Mouse (Mus musculus) stomach, embryonic 16.5 days (tissue): ENCODE results near the gene Lrrc4c. TPM values are rescaled to one million over a fixed set of nuclear protein-coding genes. Genes with fewer than 3 reads are reported as not detected.
A peak's percentile ranks its signal among the peaks of the same experiment; 100 is the strongest.

ENCODE experiments used
- ATAC-seq: fragments of 200-750 bp; cut with Nextera tagmentation; 2 replicates; pipeline ENCODE4 v1.8.0; 2017; ENCODE audit warnings: moderate number of reproducible peaks, moderate TSS enrichment; ENCODE audit not compliant: insufficient read depth, low FRiP score
- H3K27ac ChIP-seq: fragments of 300-500 bp; sonication (generic); 2 replicates; pipeline ENCODE4 v1.5.1; 2014; ENCODE audit warnings: low read length
- H3K27me3 ChIP-seq: fragments of 300-500 bp; sonication (generic); 2 replicates; pipeline ENCODE4 v1.6.1; 2014; ENCODE audit warnings: low read length, control low read depth, mixed read lengths; ENCODE audit not compliant: control insufficient read depth, insufficient read depth
- H3K36me3 ChIP-seq: fragments of 300-500 bp; sonication (generic); 2 replicates; pipeline ENCODE4 v1.6.1; 2014; ENCODE audit warnings: low read length; ENCODE audit not compliant: control insufficient read depth, insufficient read depth
- H3K4me1 ChIP-seq: fragments of 300-500 bp; sonication (generic); 2 replicates; pipeline ENCODE4 v1.6.1; 2014; ENCODE audit warnings: low read length, control low read depth, mixed read lengths; ENCODE audit not compliant: control insufficient read depth, insufficient read depth
- H3K4me2 ChIP-seq: fragments of 300-500 bp; sonication (generic); 2 replicates; pipeline ENCODE4 v1.6.1; 2014; ENCODE audit warnings: low read depth, low read length, mixed read lengths
- H3K4me3 ChIP-seq: fragments of 300-500 bp; sonication (generic); replicated peaks from 2 replicates; pipeline ENCODE4 v1.5.1; 2014; ENCODE audit warnings: mild to moderate bottlenecking, low read length
- H3K9ac ChIP-seq: fragments of 300-500 bp; sonication (generic); 2 replicates; pipeline ENCODE4 v1.6.1; 2014; ENCODE audit warnings: low read length
- H3K9me3 ChIP-seq: fragments of 300-500 bp; sonication (generic); replicated peaks from 2 replicates; pipeline ENCODE4 v1.6.1; 2016; ENCODE audit warnings: low read length, control low read depth; ENCODE audit not compliant: control insufficient read depth
- WGBS: fragments of 180-500 bp; shearing (Covaris S2); extraction: QIAGEN DNeasy Blood & Tissue Kit; methylation state at CpG from one replicate; pipeline ENCODE4 v1.1.7; 2014; 5-methylcytosine and 5-hydroxymethylcytosine counted together
- polyA plus RNA-seq: library from polyadenylated mRNA; unstranded; fragments of >200 nt; fragmentation: Nextera tagmentation; extraction: Ambion mirVana; gene quantifications from 2 replicates; pipeline ENCODE4 v1.2.1, GENCODE M21; 2015

Lrrc4c gene
- polyA plus RNA-seq = 3.9 and 4.1 TPM in 2 replicates

- Histone ChIP-seq H3K4me2 (peak within 1 kb of the TSS; percentile 26), H3K27me3 (no peaks in the 10 kb centered on the region), H3K36me3 (no peaks in the 10 kb centered on the region), H3K9ac (peak within 1 kb of the TSS; percentile 35; the same call in 1 of the 2 replicates), H3K4me3 (peak within 1 kb of the TSS; percentile 25), H3K27ac (no peak within 1 kb of the TSS), H3K4me1 (no peaks in the 10 kb centered on the region), H3K9me3 (no peaks in the 10 kb centered on the region)
- 11% methylated on average over 18 of the region's 18 CpGs for WGBS
- no peak for ATAC-seq
Measured at GRCm38 (mm10) chr2:96317387-96318299, at the start of gene Lrrc4c. TSS of gene Lrrc4c (plus strand) at chr2:96318169.

DNA sequence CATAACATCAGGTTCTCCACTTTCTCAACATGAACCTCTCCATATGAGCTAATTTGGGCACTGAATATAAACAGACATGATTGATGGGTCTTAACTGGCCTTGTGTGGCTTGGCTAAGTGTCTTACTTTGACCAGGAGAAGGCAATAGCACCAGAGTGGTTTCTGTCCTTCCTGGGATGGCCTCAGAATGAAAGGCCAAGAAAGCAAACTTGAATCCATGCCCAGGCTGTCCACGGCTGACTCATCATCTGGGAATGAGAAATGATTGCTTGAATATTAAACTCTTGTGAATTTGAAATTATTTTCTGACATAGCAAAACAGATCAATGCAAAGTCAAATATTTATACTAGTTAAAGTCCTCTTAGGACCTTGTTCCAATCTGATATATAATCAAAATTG, 42.9 kb upstream of the Lrrc4c start:
- Histone ChIP-seq H3K27me3 (no peaks in the 10 kb centered on the region), H3K27ac (no peak overlapping the region), H3K4me3 (no peak overlapping the region), H3K9ac (no peak overlapping the region), H3K4me1 (no peaks in the 10 kb centered on the region), H3K9me3 (no peaks in the 10 kb centered on the region), H3K4me2 (no peak overlapping the region), H3K36me3 (no peaks in the 10 kb centered on the region)
- WGBS = 57% methylated on average over 1 of the region's 1 CpGs
- no peak for ATAC-seq

DNA sequence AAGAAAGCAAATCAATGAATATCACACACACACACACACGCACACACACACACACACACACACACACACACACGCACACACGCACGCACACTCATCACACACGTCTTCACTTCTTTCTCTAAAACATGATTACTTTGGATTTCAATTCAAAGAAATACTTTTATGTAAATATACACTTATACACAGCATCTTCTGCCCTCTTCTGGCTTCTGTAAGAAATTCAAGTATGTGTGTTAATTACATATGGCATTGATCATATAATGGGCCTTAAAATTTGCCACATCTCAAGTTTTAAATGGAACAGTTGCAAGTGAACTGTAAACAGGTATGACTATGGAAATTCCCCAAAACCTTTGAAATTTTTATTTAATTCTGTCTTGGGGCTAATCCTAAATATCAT, 35.0 kb upstream of the Lrrc4c start:
- Histone ChIP-seq H3K9ac (no peak overlapping the region), H3K27ac (no peak overlapping the region), H3K4me2 (no peak overlapping the region), H3K27me3 (no peaks in the 10 kb centered on the region), H3K4me3 (no peak overlapping the region), H3K4me1 (no peaks in the 10 kb centered on the region), H3K9me3 (no peaks in the 10 kb centered on the region), H3K36me3 (no peaks in the 10 kb centered on the region)
- no peak for ATAC-seq
- WGBS = 65% methylated on average over 5 of the region's 5 CpGs

DNA sequence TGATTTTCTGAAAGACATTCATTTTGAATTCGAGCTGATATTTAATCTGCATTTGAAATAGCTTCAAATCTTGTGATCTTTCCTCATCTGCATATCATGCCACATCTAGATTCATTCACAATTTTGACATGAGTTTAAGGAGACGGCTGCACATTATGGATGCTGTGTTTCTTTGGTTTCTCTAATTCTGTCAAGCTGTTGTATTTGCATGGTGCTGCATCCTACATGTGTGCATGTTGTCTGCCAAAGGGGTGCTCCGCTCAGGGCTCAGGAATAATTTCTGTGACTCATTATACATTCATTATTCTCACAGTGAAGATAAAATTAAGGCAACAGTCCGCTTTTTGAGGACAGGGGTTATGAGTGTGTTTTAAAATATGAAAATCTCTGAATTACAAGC, 30.5 kb upstream of the Lrrc4c start:
- Histone ChIP-seq H3K36me3 (no peaks in the 10 kb centered on the region), H3K9ac (no peak overlapping the region), H3K4me3 (no peak overlapping the region), H3K9me3 (no peaks in the 10 kb centered on the region), H3K27me3 (no peaks in the 10 kb centered on the region), H3K27ac (no peak overlapping the region), H3K4me2 (no peak overlapping the region), H3K4me1 (no peaks in the 10 kb centered on the region)
- WGBS = 70% methylated on average over 4 of the region's 4 CpGs
- no peak for ATAC-seq

- ATAC-seq = no peak
- Histone ChIP-seq H3K27ac (no peak overlapping the region), H3K9ac (no peak overlapping the region), H3K4me1 (no peaks in the 10 kb centered on the region), H3K36me3 (no peaks in the 10 kb centered on the region), H3K4me2 (no peak overlapping the region), H3K9me3 (no peaks in the 10 kb centered on the region), H3K27me3 (no peaks in the 10 kb centered on the region), H3K4me3 (no peak overlapping the region)
- WGBS = 67% methylated on average over 1 of the region's 1 CpGs
Measured at GRCm38 (mm10) chr2:96290541-96290940, 27.4 kb upstream of the Lrrc4c start.

DNA sequence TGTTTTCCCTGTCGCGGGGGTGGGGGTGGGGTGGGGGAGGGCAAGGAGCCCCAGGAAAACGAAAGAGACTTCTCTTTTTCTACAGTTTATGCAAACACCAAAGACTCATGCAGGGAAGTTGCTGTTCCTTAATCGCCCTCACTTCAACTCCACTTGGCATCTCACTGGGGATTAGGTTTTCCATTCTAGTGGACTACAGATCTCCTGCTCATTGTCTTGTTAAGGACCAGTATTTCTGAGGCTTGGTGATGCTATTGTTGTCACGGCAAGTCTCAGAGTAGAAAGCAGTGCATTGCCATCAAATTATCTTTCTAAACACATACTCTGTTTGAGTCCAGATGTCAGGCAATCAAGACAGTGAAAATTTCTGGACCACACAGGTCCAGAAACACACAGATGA, 2.9 kb upstream of the Lrrc4c start:
- Histone ChIP-seq H3K9ac (no peak overlapping the region), H3K36me3 (no peaks in the 10 kb centered on the region), H3K9me3 (no peaks in the 10 kb centered on the region), H3K4me1 (no peaks in the 10 kb centered on the region), H3K4me2 (no peak overlapping the region), H3K4me3 (no peak overlapping the region), H3K27me3 (no peaks in the 10 kb centered on the region), H3K27ac (no peak overlapping the region)
- no peak for ATAC-seq
- WGBS = 14% methylated on average over 5 of the region's 5 CpGs

- H3K27ac ChIP-seq = no peak overlapping the region
- H3K9me3 ChIP-seq = no peaks in the 10 kb centered on the region
- H3K4me2 ChIP-seq = no peak overlapping the region
- WGBS = 29% methylated on average over 1 of the region's 1 CpGs
- no peak overlapping the region for H3K9ac ChIP-seq
- H3K4me3 ChIP-seq = no peak overlapping the region
- no peak for ATAC-seq
- no peaks in the 10 kb centered on the region for H3K36me3 ChIP-seq
- H3K27me3 ChIP-seq = no peaks in the 10 kb centered on the region
- H3K4me1 ChIP-seq = no peaks in the 10 kb centered on the region
Measured at GRCm38 (mm10) chr2:96316531-96316930, 1.4 kb upstream of the Lrrc4c start.

GRCm38 (mm10) chr2:96318556-96318955, 587 bp downstream of the Lrrc4c start:
- Histone ChIP-seq H3K27ac (no peak overlapping the region), H3K4me3 (no peak overlapping the region), H3K4me2 (peak overlapping the region; percentile 26), H3K4me1 (no peaks in the 10 kb centered on the region), H3K27me3 (no peaks in the 10 kb centered on the region), H3K36me3 (no peaks in the 10 kb centered on the region), H3K9me3 (no peaks in the 10 kb centered on the region), H3K9ac (no peak overlapping the region)
- no peak for ATAC-seq
- 24% methylated on average over 7 of the region's 7 CpGs for WGBS

- Histone ChIP-seq H3K9ac (no peak overlapping the region), H3K27me3 (no peaks in the 10 kb centered on the region), H3K4me2 (no peak overlapping the region), H3K36me3 (no peaks in the 10 kb centered on the region), H3K4me1 (no peaks in the 10 kb centered on the region), H3K9me3 (no peaks in the 10 kb centered on the region), H3K4me3 (no peak overlapping the region), H3K27ac (no peak overlapping the region)
- ATAC-seq = no peak
- 21% methylated on average over 8 of the region's 8 CpGs for WGBS
Measured at GRCm38 (mm10) chr2:96319201-96319600, 1.2 kb downstream of the Lrrc4c start.
